Mouse (Mus musculus) CD4-positive, CD25-positive, alpha-beta regulatory T cell (primary cell): ENCODE results near the gene Gldn. TPM values are rescaled to one million over a fixed set of nuclear protein-coding genes. Genes with fewer than 3 reads are reported as not detected.

Source experiments
- polyA plus RNA-seq: library from polyadenylated mRNA; unstranded; fragments of 100-300 nt; shearing (Covaris generic); gene quantifications from one replicate; pipeline ENCODE4 v1.2.1, GENCODE M21; 2017

Gldn gene
- 0.06 TPM for polyA plus RNA-seq

DNA sequence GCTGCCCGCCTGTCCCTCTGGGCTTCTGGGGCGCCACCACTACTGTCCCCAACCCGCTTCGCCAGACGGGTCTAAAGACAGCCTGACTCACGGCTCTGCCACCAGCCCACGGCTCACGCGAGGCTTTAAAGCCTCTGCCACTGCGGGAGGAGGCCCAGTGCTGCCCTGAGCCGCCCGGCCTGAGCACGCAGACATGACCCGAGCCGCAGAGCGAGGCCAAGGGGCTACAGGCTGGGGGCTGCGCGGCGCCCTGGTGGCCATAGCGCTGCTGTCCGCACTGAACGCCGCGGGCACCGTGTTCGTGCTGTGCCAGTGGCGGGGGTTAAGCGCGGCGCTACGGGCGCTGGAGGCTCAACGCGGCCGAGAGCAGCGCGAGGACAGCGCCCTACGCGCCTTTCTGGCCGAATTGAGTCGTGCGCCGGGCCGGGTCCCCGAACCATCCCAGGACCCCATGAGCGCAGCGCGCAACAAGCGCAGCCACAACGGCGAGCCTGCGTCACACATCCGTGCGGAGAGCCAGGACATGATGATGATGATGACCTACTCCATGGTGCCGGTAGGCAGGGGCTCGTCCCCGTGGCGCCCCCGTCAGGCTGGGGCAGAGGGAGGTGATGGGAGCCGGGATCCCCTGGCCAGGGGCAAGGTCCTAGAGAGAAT is at the start of gene Gldn:
Gldn (plus strand) TSS at position 156 of the 657 bp plus-strand sequence.

DNA sequence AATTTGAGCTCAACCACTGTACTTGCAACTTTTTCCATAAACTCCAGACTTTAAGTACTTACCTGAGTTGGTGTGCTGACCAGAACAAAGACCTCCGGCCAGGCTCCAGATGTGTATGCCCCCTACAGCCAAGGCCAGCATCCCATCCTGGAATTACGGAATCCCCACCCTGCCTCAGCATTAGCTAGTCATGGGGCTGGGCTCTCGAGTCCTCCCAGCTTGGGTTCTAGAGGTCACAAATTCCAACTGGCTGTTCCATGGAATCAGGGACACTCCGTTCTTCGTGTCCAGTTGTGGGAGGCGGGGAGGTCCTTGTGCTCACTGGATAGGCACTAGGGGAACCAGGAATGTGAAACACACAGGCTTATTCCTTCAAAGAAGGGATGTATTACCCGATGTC is 18.3 kb upstream of the Gldn start, which contains the start of gene Cyp19a1:
Cyp19a1 (minus strand) TSS at position 101 of the 400 bp plus-strand sequence.

Other genes with a start within 250 kb of the Gldn start
- not detected for gene Tnfaip8l3, start 218.1 kb upstream of the Gldn start, polyA plus RNA-seq
- not detected for gene Cyp19a1, start 18.4 kb upstream of the Gldn start, polyA plus RNA-seq
- gene Dmxl2, start 215.1 kb downstream of the Gldn start, polyA plus RNA-seq: 0.54 TPM